Mouse (Mus musculus) heart, postnatal 0 days (tissue): ENCODE results near the gene Iqcb1. TPM values are rescaled to one million over a fixed set of nuclear protein-coding genes. Genes with fewer than 3 reads are reported as not detected.
"Not testable (repeated sequence)": the region's sequence is repeated elsewhere in the genome, so short reads cannot be mapped to it uniquely, and the experiment has no call there.

Experiments used
- ATAC-seq: fragments of 200-750 bp; cut with Nextera tagmentation; 2 replicates; pipeline ENCODE4 v1.8.0; 2017; ENCODE audit warnings: low read depth, moderate number of reproducible peaks, moderate library complexity; ENCODE audit not compliant: insufficient read depth
- DNase-seq: peaks from one replicate; pipeline ENCODE4 v3.0.0-alpha.2; 2016; ENCODE audit warnings: low spot score
- H3K27ac ChIP-seq: fragments of 300-500 bp; sonication (generic); 2 replicates; pipeline ENCODE4 v1.5.1; 2014; ENCODE audit warnings: low read depth, mild to moderate bottlenecking
- H3K27me3 ChIP-seq: fragments of 300-500 bp; sonication (generic); 2 replicates; pipeline ENCODE4 v1.6.1; 2014; ENCODE audit warnings: low read length, mixed read lengths; ENCODE audit not compliant: control insufficient read depth, insufficient read depth
- H3K36me3 ChIP-seq: fragments of 300-500 bp; sonication (generic); replicated peaks from 2 replicates; pipeline ENCODE4 v1.6.1; 2014; ENCODE audit warnings: low read length, mixed read lengths; ENCODE audit not compliant: control insufficient read depth, insufficient read depth
- H3K4me1 ChIP-seq: fragments of 300-500 bp; sonication (generic); 2 replicates; pipeline ENCODE4 v1.6.1; 2014; ENCODE audit warnings: antibody characterized with exemption; ENCODE audit not compliant: control insufficient read depth, insufficient read depth
- H3K4me2 ChIP-seq: fragments of 300-500 bp; sonication (generic); 2 replicates; pipeline ENCODE4 v1.6.1; 2014; ENCODE audit warnings: low read depth, mild to moderate bottlenecking, low read length, moderate library complexity
- H3K4me3 ChIP-seq: fragments of 300-500 bp; sonication (generic); 2 replicates; pipeline ENCODE4 v1.5.1; 2014; ENCODE audit warnings: low read depth, low read length
- H3K9ac ChIP-seq: fragments of 300-500 bp; sonication (generic); replicated peaks from 2 replicates; pipeline ENCODE4 v1.6.1; 2014; ENCODE audit warnings: low read depth, low read length, mixed read lengths
- H3K9me3 ChIP-seq: fragments of 300-500 bp; sonication (generic); replicated peaks from 2 replicates; pipeline ENCODE4 v1.6.1; 2016; ENCODE audit warnings: low read length; ENCODE audit not compliant: control insufficient read depth
- CTCF ChIP-seq: IDR thresholded peaks from 2 replicates; pipeline ENCODE4 v1.5.1; 2016; ENCODE audit warnings: antibody characterized with exemption, control low read depth, low read depth
- EP300 ChIP-seq: IDR thresholded peaks from 2 replicates; pipeline ENCODE4 v1.6.1; 2016; ENCODE audit warnings: antibody characterized with exemption, low read depth
- WGBS: fragments of 180-500 bp; shearing (Covaris S2); extraction: QIAGEN DNeasy Blood & Tissue Kit; methylation state at CpG from one replicate; pipeline ENCODE4 v1.1.7; 2014; 5-methylcytosine and 5-hydroxymethylcytosine counted together
- polyA plus RNA-seq: library from polyadenylated mRNA; unstranded; fragments of >200 nt; fragmentation: Nextera tagmentation; extraction: Ambion mirVana; gene quantifications from 2 replicates; pipeline ENCODE4 v1.2.1, GENCODE M21; 2015
- total RNA-seq: library from RNA; depleted of rRNA; stranded (reverse); fragments of >200 nt; gene quantifications from 2 replicates; pipeline ENCODE4 v1.2.3, GENCODE M21; 2014; ENCODE audit warnings: low replicate concordance

Iqcb1 gene
- total and polyA plus RNA-seq, 2 experiments from 2014 or later: 4.1 to 14.9 TPM

DNA sequence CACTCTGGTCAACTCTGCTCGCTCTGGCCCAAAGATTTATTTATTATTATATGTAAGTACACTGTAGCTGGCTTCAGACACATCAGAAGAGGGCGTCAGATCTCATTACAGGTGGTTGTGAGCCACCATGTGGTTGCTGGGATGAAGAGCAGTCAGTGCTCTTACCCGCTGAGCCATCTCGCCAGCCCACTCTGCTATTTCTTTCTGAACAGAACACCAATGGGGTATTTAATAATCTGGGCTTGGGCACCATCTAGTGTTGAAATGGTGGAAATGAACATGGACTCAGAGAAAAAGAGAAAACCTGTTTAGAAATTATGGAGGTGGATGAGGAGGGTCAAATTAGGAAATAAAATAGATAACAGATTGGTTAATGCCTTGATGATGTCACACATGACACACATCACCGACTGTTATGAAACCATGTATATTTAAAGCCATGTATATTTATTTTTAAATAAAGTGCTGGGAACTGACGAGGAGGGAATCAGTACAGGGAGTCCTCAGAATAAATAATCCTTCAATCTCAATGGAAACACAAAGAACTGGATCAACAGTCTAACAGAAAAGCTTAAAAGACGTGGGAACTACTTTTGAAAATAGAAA, 10.8 kb upstream of the Iqcb1 start:
- no peak overlapping the region for H3K27ac ChIP-seq
- 21% methylated on average over 7 of the region's 7 CpGs for WGBS
- ATAC-seq: peak; percentile 86

DNA sequence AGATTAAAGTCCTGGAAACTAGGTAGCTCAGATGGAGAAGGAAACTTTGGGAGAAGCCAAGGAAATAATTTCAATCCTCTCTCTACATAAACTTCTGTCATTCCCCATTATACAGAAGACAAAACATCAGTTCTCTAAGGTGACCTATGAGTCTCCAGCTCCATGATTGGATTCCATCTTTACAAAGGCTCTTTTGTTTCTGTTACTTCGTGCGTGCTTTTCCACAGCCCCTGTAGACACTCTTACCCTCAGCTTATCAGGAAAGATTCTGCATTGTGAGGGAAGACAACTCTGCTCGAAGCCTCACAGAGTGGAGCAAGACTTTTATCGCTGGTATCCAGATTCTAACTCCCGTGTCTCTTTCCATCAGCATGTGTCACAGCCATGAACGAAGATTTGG, 8.2 kb upstream of the Iqcb1 start:
- TF ChIP-seq CTCF: no peak
- TF ChIP-seq EP300: no peak
- Histone ChIP-seq H3K9me3 (no peaks in the 10 kb centered on the region), H3K4me1 (no peaks in the 10 kb centered on the region; the same call in 1 of the 2 replicates), H3K4me3 (no peak overlapping the region), H3K36me3 (no peaks in the 10 kb centered on the region), H3K9ac (no peak overlapping the region), H3K27me3 (no peaks in the 10 kb centered on the region), H3K27ac (no peak overlapping the region), H3K4me2 (no peak overlapping the region)
- ATAC-seq (no peak), DNase-seq (no peak)
- WGBS: 59% methylated on average over 6 of the region's 6 CpGs

More for the DNA sequence above, 10.8 kb upstream of the Iqcb1 start:
- Histone ChIP-seq H3K27me3 (no peaks in the 10 kb centered on the region), H3K4me3 (no peak overlapping the region), H3K4me2 (no peak overlapping the region), H3K4me1 (no peaks in the 10 kb centered on the region; the same call in 1 of the 2 replicates), H3K36me3 (no peaks in the 10 kb centered on the region), H3K9me3 (no peaks in the 10 kb centered on the region), H3K9ac (no peak overlapping the region)
- peak; percentile 83 for DNase-seq
- TF ChIP-seq EP300 (no peak), CTCF (peak; percentile 80)

- Histone ChIP-seq H3K4me3 (no peak overlapping the region), H3K27me3 (no peaks in the 10 kb centered on the region), H3K4me1 (no peaks in the 10 kb centered on the region; the same call in 1 of the 2 replicates), H3K9ac (no peak overlapping the region), H3K36me3 (no peaks in the 10 kb centered on the region), H3K9me3 (no peaks in the 10 kb centered on the region), H3K27ac (no peak overlapping the region), H3K4me2 (no peak overlapping the region)
- WGBS: 52% methylated on average over 3 of the region's 3 CpGs
- no peak for ATAC-seq
- no peak for DNase-seq
- TF ChIP-seq CTCF (no peak), EP300 (no peak)
These were observed 7.4 kb upstream of the Iqcb1 start for GRCm38 (mm10) chr16:36820747-36821146.

DNA sequence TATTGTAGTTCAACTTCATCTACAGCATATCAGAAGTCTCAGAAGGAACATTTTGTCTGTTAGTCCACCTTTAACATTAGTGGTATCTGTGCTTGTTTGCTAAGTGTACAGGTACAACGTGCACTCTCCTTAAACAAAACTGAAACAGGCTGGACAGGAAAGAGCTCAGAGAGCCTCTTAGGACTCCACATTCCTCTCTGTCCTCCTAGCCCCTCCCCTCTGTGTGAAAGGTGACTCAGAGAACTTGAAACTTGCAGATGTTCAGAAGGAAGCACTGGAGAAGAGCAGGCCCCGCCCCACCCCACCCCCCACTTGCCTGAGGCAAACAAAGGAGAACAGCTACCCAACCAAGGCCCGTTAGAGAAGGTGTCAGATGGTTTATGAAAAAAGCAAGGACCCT, 6.7 kb upstream of the Iqcb1 start:
- Histone ChIP-seq H3K4me2 (no peak overlapping the region), H3K27me3 (no peaks in the 10 kb centered on the region), H3K9me3 (no peaks in the 10 kb centered on the region), H3K4me3 (no peak overlapping the region), H3K4me1 (no peaks in the 10 kb centered on the region; the same call in 1 of the 2 replicates), H3K9ac (no peak overlapping the region), H3K36me3 (no peaks in the 10 kb centered on the region), H3K27ac (no peak overlapping the region)
- TF ChIP-seq CTCF: no peak
- no peak for TF ChIP-seq EP300
- DNase-seq (no peak), ATAC-seq (no peak)
- 11% methylated on average over 3 of the region's 3 CpGs for WGBS

DNA sequence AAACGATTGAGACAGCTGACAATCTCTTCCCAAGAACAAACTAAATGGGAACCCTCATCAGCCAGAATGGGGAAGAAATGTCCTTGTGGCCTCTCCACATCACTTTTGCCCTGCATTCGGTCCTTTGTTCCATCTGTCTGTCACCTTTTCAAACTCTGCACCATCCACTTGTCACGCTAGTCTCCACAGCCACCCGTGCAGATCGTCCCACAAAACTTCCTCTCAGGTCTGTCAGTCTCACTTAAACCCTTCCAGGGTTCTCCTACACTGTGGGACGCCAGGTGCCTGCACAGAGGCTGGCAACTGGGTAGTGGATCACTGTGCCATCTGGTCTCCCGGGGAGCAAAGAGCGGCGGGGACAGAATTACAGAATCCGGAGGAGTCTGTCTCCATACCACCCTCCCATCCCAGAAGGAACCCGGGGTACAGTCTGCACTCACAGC, 553 bp upstream of the Iqcb1 start:
- no peak; the same call in 1 of the 2 replicates for ATAC-seq
- peak overlapping the region; percentile 59 for H3K4me3 ChIP-seq
- TF ChIP-seq CTCF (no peak), EP300 (no peak)
- H3K27ac ChIP-seq: no peak overlapping the region
- H3K9me3 ChIP-seq: no peaks in the 10 kb centered on the region
- peaks cover 4% of the 10 kb centered on the region for H3K27me3 ChIP-seq
- WGBS: 7% methylated on average over 11 of the region's 11 CpGs
- H3K4me2 ChIP-seq: peak overlapping the region; percentile 74
- no peaks in the 10 kb centered on the region; the same call in 1 of the 2 replicates for H3K4me1 ChIP-seq
- no peak for DNase-seq
- peak overlapping the region; percentile 56; the same call in 1 of the 2 replicates for H3K9ac ChIP-seq
- H3K36me3 ChIP-seq: no peaks in the 10 kb centered on the region

DNA sequence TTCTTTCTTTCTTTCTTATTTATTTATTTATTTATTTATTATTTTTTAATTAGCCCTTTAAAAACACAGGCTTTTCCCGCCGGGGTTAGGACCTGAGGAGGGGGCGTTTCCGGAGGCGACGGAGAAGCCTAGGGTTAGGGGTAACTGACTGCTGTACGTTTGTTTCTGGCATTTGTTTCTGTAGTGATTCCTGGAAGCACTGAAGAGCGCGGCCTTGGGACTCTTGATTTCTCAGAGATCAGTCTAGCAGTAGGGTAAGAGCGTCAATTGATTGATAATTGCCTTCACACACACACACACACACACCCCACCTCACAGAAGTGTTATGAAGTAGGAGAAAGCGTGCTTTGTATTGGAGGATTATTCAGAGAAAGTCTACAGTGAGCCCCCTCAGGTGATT, 635 bp downstream of the Iqcb1 start:
- Histone ChIP-seq H3K4me1 (no peaks in the 10 kb centered on the region; the same call in 1 of the 2 replicates), H3K4me2 (peak overlapping the region; percentile 74), H3K9ac (peak overlapping the region; percentile 56), H3K36me3 (no peaks in the 10 kb centered on the region), H3K27me3 (peaks cover 4% of the 10 kb centered on the region), H3K27ac (no peak overlapping the region), H3K4me3 (peak overlapping the region; percentile 59), H3K9me3 (no peaks in the 10 kb centered on the region)
- TF ChIP-seq CTCF (no peak), EP300 (no peak)
- ATAC-seq (no peak), DNase-seq (no peak)
- WGBS: 10% methylated on average over 11 of the region's 11 CpGs

DNA sequence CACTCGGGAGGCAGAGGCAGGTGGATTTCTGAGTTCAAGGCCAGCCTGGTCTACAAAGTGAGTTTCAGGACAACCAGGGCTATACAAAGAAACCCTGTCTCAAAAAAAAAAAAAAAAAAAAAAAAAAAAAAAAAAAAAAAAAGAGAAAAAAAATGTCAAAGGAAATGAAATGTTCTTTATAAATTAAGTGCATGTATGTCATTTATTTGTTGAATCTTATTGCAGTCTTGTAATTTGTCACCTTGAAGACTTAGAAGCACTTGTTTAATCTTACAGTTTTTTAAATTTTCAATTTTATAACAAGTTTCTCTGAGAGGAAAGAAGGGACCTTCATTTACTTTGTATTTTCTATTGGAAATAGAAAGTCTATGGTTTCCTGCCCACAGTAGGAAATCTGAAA, 18.7 kb downstream of the Iqcb1 start:
- ATAC-seq, H3K27ac ChIP-seq, DNase-seq, H3K4me2 ChIP-seq, H3K27me3 ChIP-seq, H3K9me3 ChIP-seq, H3K4me3 ChIP-seq, H3K4me1 ChIP-seq, H3K9ac ChIP-seq: not testable (repeated sequence)
- WGBS: 95% methylated on average over 1 of the region's 1 CpGs
- H3K36me3 ChIP-seq: peaks cover 15% of the 10 kb centered on the region
